Mouse (Mus musculus): ENCODE measurements around the gene Gm2696. TPM values are rescaled to one million over a fixed set of nuclear protein-coding genes. Genes with fewer than 3 reads are reported as not detected.
"Not testable (repeated sequence)": the region's sequence is repeated elsewhere in the genome, so short reads cannot be mapped to it uniquely, and the experiment has no call there.

The Gm2696 gene
- not detected for total RNA-seq (2021)
- long read RNA-seq, experiment 1 = 0 reads
- long read RNA-seq, experiment 2 = 0 reads

GRCm38 (mm10) chr10:77814382-77814781 is at the start of gene Gm2696:
TSS of gene Gm2696 (plus strand) at chr10:77814682.
- no peak for DNase-seq (ENCODE audit: low spot score in 2 of 2)

- DNase-seq (ENCODE audit: low spot score in 2 of 2) = no peak
These were observed 44.8 kb upstream of the Gm2696 start for GRCm38 (mm10) chr10:77769727-77770126.

- not testable (repeated sequence) for DNase-seq (ENCODE audit: low spot score in 2 of 2)
These were observed 43.3 kb upstream of the Gm2696 start, which contains the start of gene Gm3238 for GRCm38 (mm10) chr10:77771225-77771624. TSS of gene Gm3238 (minus strand) at chr10:77771325.

- not testable (repeated sequence) for DNase-seq (ENCODE audit: low spot score in 2 of 2)
These were observed 42.3 kb upstream of the Gm2696 start for GRCm38 (mm10) chr10:77772142-77772541.

- not testable (repeated sequence) for DNase-seq (ENCODE audit: low spot score in 2 of 2)
These were observed 37.6 kb upstream of the Gm2696 start, which contains the start of gene Gm7138 for GRCm38 (mm10) chr10:77776844-77777243. TSS of gene Gm7138 (minus strand) at chr10:77776944.

- not testable (repeated sequence) for DNase-seq (ENCODE audit: low spot score in 2 of 2)
These were observed 32.0 kb upstream of the Gm2696 start, which contains the start of gene Gm3250 for GRCm38 (mm10) chr10:77782442-77782841. TSS of gene Gm3250 (minus strand) at chr10:77782542.

GRCm38 (mm10) chr10:77783396-77783795 is 31.1 kb upstream of the Gm2696 start:
- DNase-seq (ENCODE audit: low spot score in 2 of 2) = not testable (repeated sequence)

- DNase-seq (ENCODE audit: low spot score in 2 of 2) = not testable (repeated sequence)
These were observed 26.6 kb upstream of the Gm2696 start, which contains the start of gene Gm7137 for GRCm38 (mm10) chr10:77787876-77788275. TSS of gene Gm7137 (minus strand) at chr10:77788200.

GRCm38 (mm10) chr10:77788621-77789020 is 25.9 kb upstream of the Gm2696 start:
- no peak for DNase-seq (ENCODE audit: low spot score in 2 of 2)

- DNase-seq (ENCODE audit: low spot score in 2 of 2) = no peak
These were observed 19.5 kb upstream of the Gm2696 start, which contains the start of gene Gm9639 for GRCm38 (mm10) chr10:77794976-77795375. TSS of gene Gm9639 (minus strand) at chr10:77795076.

- no peak for DNase-seq (ENCODE audit: low spot score in 2 of 2)
These were observed 16.8 kb upstream of the Gm2696 start for GRCm38 (mm10) chr10:77797677-77798076.

- DNase-seq (ENCODE audit: low spot score in 2 of 2) = not testable (repeated sequence)
These were observed 16.1 kb upstream of the Gm2696 start for GRCm38 (mm10) chr10:77798164-77798920.

GRCm38 (mm10) chr10:77798921-77799508 is 15.5 kb upstream of the Gm2696 start, which contains the start of gene Gm19668:
TSS of gene Gm19668 (minus strand) at chr10:77799133.
- DNase-seq (ENCODE audit: low spot score in 2 of 2) = no peak

- no peak for DNase-seq (ENCODE audit: low spot score in 2 of 2)
These were observed 10.4 kb upstream of the Gm2696 start for GRCm38 (mm10) chr10:77804095-77804494.

GRCm38 (mm10) chr10:77811743-77812142 is 2.7 kb upstream of the Gm2696 start, which contains the start of gene Gm9507:
TSS of gene Gm9507 (minus strand) at chr10:77811843.
- no peak for DNase-seq (ENCODE audit: low spot score in 2 of 2)

- DNase-seq (ENCODE audit: low spot score in 2 of 2) = no peak
These were observed 1.0 kb downstream of the Gm2696 start for GRCm38 (mm10) chr10:77815514-77815913.

GRCm38 (mm10) chr10:77818523-77818922 is 4.0 kb downstream of the Gm2696 start:
- DNase-seq (ENCODE audit: low spot score in 2 of 2) = no peak

GRCm38 (mm10) chr10:77819203-77819602 is 4.7 kb downstream of the Gm2696 start:
- DNase-seq (ENCODE audit: low spot score in 2 of 2) = no peak

- DNase-seq (ENCODE audit: low spot score in 2 of 2) = no peak
These were observed 12.5 kb downstream of the Gm2696 start, which contains the start of gene Krtap10-4 for GRCm38 (mm10) chr10:77826951-77827350. TSS of gene Krtap10-4 (minus strand) at chr10:77827095.

GRCm38 (mm10) chr10:77835647-77836046 is 21.2 kb downstream of the Gm2696 start, which contains the start of gene Krtap10-10:
TSS of gene Krtap10-10 (plus strand) at chr10:77835947.
- no peak for DNase-seq (ENCODE audit: low spot score in 2 of 2)

- DNase-seq (ENCODE audit: low spot score in 2 of 2) = no peak
These were observed 24.5 kb downstream of the Gm2696 start for GRCm38 (mm10) chr10:77839006-77839405.

- no peak for DNase-seq (ENCODE audit: low spot score in 2 of 2)
These were observed 32.0 kb downstream of the Gm2696 start, which contains the start of gene Gm36176 for GRCm38 (mm10) chr10:77846503-77846902. TSS of gene Gm36176 (plus strand) at chr10:77846803.
